Mouse (Mus musculus) hindbrain, embryonic 14.5 days (tissue): ENCODE results near the gene Eya2. TPM values are rescaled to one million over a fixed set of nuclear protein-coding genes. Genes with fewer than 3 reads are reported as not detected.

Experiments
- ATAC-seq: fragments of 200-750 bp; cut with Nextera tagmentation; 2 replicates; pipeline ENCODE4 v1.8.0; 2017; ENCODE audit warnings: moderate number of reproducible peaks, mild to moderate bottlenecking, moderate TSS enrichment, moderate library complexity; ENCODE audit not compliant: low FRiP score
- DNase-seq: peaks from one replicate; pipeline ENCODE4 v3.0.0-alpha.2; 2015; ENCODE audit warnings: low spot score
- H3K27ac ChIP-seq: fragments of 300-500 bp; sonication (generic); 2 replicates; pipeline ENCODE4 v1.5.1; 2014; ENCODE audit warnings: mild to moderate bottlenecking, moderate library complexity
- H3K27me3 ChIP-seq: fragments of 300-500 bp; sonication (generic); 2 replicates; pipeline ENCODE4 v1.6.1; 2014; ENCODE audit warnings: mild to moderate bottlenecking, low read length, mixed read lengths; ENCODE audit not compliant: control insufficient read depth, insufficient read depth
- H3K36me3 ChIP-seq: fragments of 300-500 bp; sonication (generic); replicated peaks from 2 replicates; pipeline ENCODE4 v1.6.1; 2014; ENCODE audit not compliant: control insufficient read depth, insufficient read depth
- H3K4me1 ChIP-seq: fragments of 300-500 bp; sonication (generic); replicated peaks from 2 replicates; pipeline ENCODE4 v1.6.1; 2014; ENCODE audit warnings: antibody characterized with exemption, low read length, mixed read lengths; ENCODE audit not compliant: control insufficient read depth, insufficient read depth
- H3K4me2 ChIP-seq: fragments of 300-500 bp; sonication (generic); replicated peaks from 2 replicates; pipeline ENCODE4 v1.6.1; 2014; ENCODE audit warnings: mild to moderate bottlenecking, moderate library complexity
- H3K4me3 ChIP-seq: fragments of 300-500 bp; sonication (generic); replicated peaks from 2 replicates; pipeline ENCODE4 v1.5.1; 2014; ENCODE audit warnings: mild to moderate bottlenecking, low read length
- H3K9ac ChIP-seq: fragments of 300-500 bp; sonication (generic); 2 replicates; pipeline ENCODE4 v1.6.1; 2014
- H3K9me3 ChIP-seq: fragments of 300-500 bp; sonication (generic); 2 replicates; pipeline ENCODE4 v1.6.1; 2016; ENCODE audit warnings: low read length; ENCODE audit not compliant: control insufficient read depth
- WGBS: fragments of 180-500 bp; shearing (Covaris S2); extraction: QIAGEN DNeasy Blood & Tissue Kit; methylation state at CpG from one replicate; pipeline ENCODE4 v1.1.7; 2014; 5-methylcytosine and 5-hydroxymethylcytosine counted together
- polyA plus RNA-seq: library from polyadenylated mRNA; unstranded; fragments of >200 nt; fragmentation: Nextera tagmentation; extraction: Ambion mirVana; gene quantifications from 2 replicates; pipeline ENCODE4 v1.2.1, GENCODE M21; 2014

The Eya2 gene
- polyA plus RNA-seq, 1 experiment from 2014 or later = 10.0 TPM

- Histone ChIP-seq H3K9me3 (no peaks in the 10 kb centered on the region), H3K4me1 (peaks cover 25% of the 10 kb centered on the region)
Measured at GRCm38 (mm10) chr2:165652281-165652680, 57.4 kb downstream of the Eya2 start.

GRCm38 (mm10) chr2:165653001-165653921, 58.4 kb downstream of the Eya2 start:
- Histone ChIP-seq H3K27ac (peak overlapping the region; percentile 24), H3K4me1 (peaks cover 25% of the 10 kb centered on the region), H3K27me3 (no peaks in the 10 kb centered on the region), H3K36me3 (no peaks in the 10 kb centered on the region), H3K9ac (no peak overlapping the region), H3K4me2 (no peak overlapping the region), H3K4me3 (no peak overlapping the region), H3K9me3 (no peaks in the 10 kb centered on the region)
- DNase-seq (no peak), ATAC-seq (peak; percentile 48; the same call in 1 of the 2 replicates)
- 33% methylated on average over 14 of the region's 14 CpGs for WGBS

More at GRCm38 (mm10) chr2:165652281-165652680, 57.4 kb downstream of the Eya2 start:
- no peaks in the 10 kb centered on the region for H3K27me3 ChIP-seq
- H3K4me3 ChIP-seq = no peak overlapping the region
- H3K36me3 ChIP-seq = no peaks in the 10 kb centered on the region
- peak; percentile 40; the same call in 1 of the 2 replicates for ATAC-seq
- H3K4me2 ChIP-seq = no peak overlapping the region
- WGBS = 50% methylated on average over 6 of the region's 6 CpGs
- no peak overlapping the region for H3K9ac ChIP-seq
- no peak overlapping the region for H3K27ac ChIP-seq
- DNase-seq = no peak

DNA sequence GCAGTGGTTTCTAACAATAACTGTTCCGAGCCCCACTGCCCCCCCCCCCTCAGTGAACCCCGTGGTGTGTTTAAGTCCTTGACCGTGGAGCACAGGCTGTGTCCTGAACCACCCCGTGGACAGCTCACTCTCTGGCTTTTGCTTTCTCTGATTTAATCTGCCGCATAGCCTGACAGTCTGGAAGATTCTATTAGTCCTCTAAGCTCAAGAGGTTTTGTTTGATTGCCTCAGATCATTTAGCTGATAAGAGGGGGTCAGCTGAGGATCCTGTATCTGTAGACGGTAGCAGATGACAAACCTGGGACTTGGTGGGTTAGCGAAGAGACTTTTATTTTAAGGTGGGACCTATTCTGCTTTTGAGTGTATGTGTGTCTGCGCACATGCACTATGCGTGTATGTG, 59.3 kb downstream of the Eya2 start:
- Histone ChIP-seq H3K4me1 (peaks cover 25% of the 10 kb centered on the region), H3K4me2 (no peak overlapping the region), H3K27ac (no peak overlapping the region), H3K9ac (no peak overlapping the region), H3K4me3 (no peak overlapping the region), H3K27me3 (no peaks in the 10 kb centered on the region), H3K36me3 (no peaks in the 10 kb centered on the region), H3K9me3 (no peaks in the 10 kb centered on the region)
- no peak for DNase-seq
- ATAC-seq = no peak
- WGBS = 50% methylated on average over 9 of the region's 9 CpGs

DNA sequence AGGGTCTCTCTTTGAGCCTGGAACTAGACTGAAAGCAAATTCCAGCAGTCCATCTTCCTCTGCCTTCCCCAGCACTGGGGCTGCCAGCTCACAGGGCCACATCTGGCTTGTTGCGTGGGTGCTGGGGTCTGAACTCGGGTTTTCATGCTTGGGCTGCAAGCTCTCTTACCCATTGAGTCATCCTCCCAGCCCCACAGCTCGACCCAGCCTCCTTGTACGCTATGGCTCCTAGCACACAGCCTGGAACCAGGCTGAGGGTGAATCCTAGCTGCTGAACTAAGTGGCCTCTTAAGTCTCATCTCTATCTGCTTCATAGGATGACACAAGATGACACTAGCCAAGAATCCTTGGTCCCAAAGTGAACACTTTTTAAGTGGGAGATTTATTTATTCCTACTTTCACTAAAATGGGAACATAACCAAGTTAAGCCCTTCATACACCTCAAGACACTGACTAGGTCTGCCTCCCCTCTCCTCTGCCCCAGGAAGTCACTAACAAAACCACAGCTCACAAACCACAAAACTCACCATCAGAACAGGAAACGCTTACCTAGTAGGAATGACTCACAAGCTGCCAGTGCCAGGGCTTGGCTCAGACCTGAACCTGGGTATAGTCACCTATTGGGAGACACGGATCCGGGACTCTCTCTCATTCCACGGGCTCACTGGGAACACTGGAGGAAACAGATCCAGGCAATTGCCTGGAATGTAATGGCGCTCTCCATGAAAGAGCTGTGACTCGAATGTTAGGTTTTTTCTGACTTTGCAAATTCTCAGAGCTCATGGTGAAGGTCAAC, 60.1 kb downstream of the Eya2 start:
- H3K4me1 ChIP-seq = peaks cover 25% of the 10 kb centered on the region
- no peak for DNase-seq
- WGBS = 78% methylated on average over 10 of the region's 10 CpGs
- no peak overlapping the region for H3K9ac ChIP-seq
- ATAC-seq = no peak
- no peaks in the 10 kb centered on the region for H3K36me3 ChIP-seq
- no peak overlapping the region for H3K4me3 ChIP-seq
- no peaks in the 10 kb centered on the region for H3K9me3 ChIP-seq
- no peak overlapping the region for H3K4me2 ChIP-seq
- H3K27me3 ChIP-seq = no peaks in the 10 kb centered on the region
- no peak overlapping the region for H3K27ac ChIP-seq

DNA sequence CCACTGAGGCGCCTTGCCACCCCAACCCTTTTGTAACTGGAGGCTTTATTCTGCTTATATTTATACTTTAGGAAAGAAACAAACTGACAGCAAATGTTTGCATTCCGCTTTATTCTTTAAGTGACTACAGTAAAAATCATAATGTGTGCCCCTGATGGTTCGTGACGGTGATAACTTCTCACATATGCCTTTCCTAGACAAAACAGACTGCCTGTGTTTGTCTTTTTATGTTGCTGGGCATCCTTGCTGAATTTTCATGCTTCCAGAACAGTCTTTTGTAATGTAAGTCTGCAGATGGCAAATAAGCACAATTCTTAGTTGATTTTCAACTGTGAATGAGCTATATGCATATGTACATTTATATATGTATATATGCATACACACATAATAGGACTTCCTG, 61.7 kb downstream of the Eya2 start:
- Histone ChIP-seq H3K27ac (peak overlapping the region; percentile 47), H3K4me1 (peaks cover 25% of the 10 kb centered on the region), H3K9me3 (no peaks in the 10 kb centered on the region), H3K36me3 (no peaks in the 10 kb centered on the region), H3K4me3 (no peak overlapping the region), H3K9ac (0 out of 2 replicates have a peak overlapping the region, but pooled peaks have one; percentile 21), H3K27me3 (no peaks in the 10 kb centered on the region), H3K4me2 (0 out of 2 replicates have a peak overlapping the region, but pooled peaks have one; percentile 10)
- 78% methylated on average over 4 of the region's 4 CpGs for WGBS
- ATAC-seq (no peak), DNase-seq (no peak)

DNA sequence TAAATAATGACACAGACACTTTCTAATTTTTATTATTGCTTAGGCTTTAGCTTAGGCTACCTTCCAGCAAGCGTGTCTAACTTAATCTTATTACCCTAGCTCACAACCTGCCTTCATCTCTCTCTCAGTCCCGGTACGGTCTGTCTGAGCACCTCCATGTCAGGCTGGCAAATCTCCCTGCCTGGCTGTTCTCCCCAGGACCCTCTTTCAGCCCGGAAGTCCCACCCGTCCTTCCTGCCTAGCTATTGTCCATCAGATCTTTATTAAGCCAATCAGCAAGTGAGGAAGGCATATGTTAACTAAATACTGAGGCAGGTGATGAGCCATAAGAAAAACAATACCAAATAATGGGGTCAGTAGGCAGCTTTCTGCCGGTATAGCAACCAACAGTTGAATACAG, 62.1 kb downstream of the Eya2 start:
- Histone ChIP-seq H3K27me3 (no peaks in the 10 kb centered on the region), H3K9ac (peak overlapping the region; percentile 21; the same call in 1 of the 2 replicates), H3K27ac (peak overlapping the region; percentile 47), H3K36me3 (no peaks in the 10 kb centered on the region), H3K9me3 (no peaks in the 10 kb centered on the region), H3K4me2 (0 out of 2 replicates have a peak overlapping the region, but pooled peaks have one; percentile 10), H3K4me3 (no peak overlapping the region), H3K4me1 (peaks cover 25% of the 10 kb centered on the region)
- ATAC-seq = no peak
- no peak for DNase-seq
- WGBS = 36% methylated on average over 6 of the region's 6 CpGs

DNA sequence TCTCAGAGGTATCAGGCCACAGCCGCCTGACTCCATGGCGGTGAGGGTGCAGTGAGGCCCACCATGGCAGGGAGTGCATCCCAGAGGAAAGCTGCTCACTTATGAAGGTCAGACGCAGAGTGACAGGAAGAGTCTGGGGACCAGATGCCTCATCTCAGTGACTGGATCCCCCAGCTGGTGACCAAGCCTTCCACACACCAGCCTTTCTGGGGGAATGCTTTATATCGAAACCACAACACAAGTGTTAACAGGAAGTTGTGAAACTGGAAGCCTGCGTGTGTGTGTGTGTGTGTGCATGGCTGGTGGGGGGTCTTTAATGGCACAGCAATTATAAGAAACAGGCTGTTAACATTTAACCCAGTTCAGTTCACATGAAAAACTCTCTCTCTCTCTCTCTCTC, 64.7 kb downstream of the Eya2 start:
- no peak for DNase-seq
- H3K4me3 ChIP-seq = no peak overlapping the region
- H3K27ac ChIP-seq = no peak overlapping the region
- 76% methylated on average over 5 of the region's 5 CpGs for WGBS
- no peak overlapping the region for H3K9ac ChIP-seq
- no peaks in the 10 kb centered on the region for H3K9me3 ChIP-seq
- no peaks in the 10 kb centered on the region for H3K36me3 ChIP-seq
- H3K27me3 ChIP-seq = no peaks in the 10 kb centered on the region
- no peak overlapping the region for H3K4me2 ChIP-seq
- H3K4me1 ChIP-seq = peaks cover 7% of the 10 kb centered on the region
- no peak for ATAC-seq

GRCm38 (mm10) chr2:165663266-165663665, 68.4 kb downstream of the Eya2 start:
- Histone ChIP-seq H3K27ac (no peak overlapping the region), H3K4me3 (no peak overlapping the region), H3K9me3 (no peaks in the 10 kb centered on the region), H3K4me1 (no peaks in the 10 kb centered on the region; the same call in 1 of the 2 replicates), H3K9ac (no peak overlapping the region), H3K4me2 (no peak overlapping the region), H3K27me3 (no peaks in the 10 kb centered on the region), H3K36me3 (no peaks in the 10 kb centered on the region)
- DNase-seq (no peak), ATAC-seq (no peak)
- WGBS = 82% methylated on average over 7 of the region's 7 CpGs

- Histone ChIP-seq H3K4me1 (no peaks in the 10 kb centered on the region; the same call in 1 of the 2 replicates), H3K4me2 (no peak overlapping the region), H3K9ac (no peak overlapping the region), H3K36me3 (no peaks in the 10 kb centered on the region), H3K27me3 (no peaks in the 10 kb centered on the region), H3K27ac (no peak overlapping the region), H3K4me3 (no peak overlapping the region), H3K9me3 (no peaks in the 10 kb centered on the region)
- 85% methylated on average over 7 of the region's 7 CpGs for WGBS
- no peak for ATAC-seq
- DNase-seq = no peak
Measured at GRCm38 (mm10) chr2:165664648-165665047, 69.8 kb downstream of the Eya2 start.
